Mouse (Mus musculus): ENCODE measurements at regions not wholly inside any gene's neighbourhood (a gene's known extent, or its start where the extent isn't known, plus 50 kb on each side); places are given as distances from the start of the nearest gene placed in this dataset.
A peak's percentile ranks its signal among the peaks of the same experiment; 100 is the strongest.

DNA sequence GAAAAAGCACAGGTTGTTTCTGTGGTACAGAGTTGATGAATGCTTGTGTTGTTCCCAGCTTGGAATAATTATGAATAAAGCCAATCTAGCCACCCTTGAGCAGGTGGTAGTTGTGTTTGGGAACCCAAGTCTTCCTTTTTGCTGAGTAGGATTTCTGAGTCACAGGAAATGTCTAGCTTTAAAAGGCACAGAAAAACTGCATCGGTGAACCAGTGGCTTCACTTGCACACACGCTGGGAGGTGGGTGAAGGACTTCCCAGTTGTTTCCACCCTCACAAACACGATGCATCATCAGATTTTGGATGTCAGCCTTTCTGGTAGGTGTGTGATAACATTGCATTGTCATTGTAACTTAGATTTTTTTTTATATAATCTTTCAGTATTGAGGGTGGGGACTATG is 322.9 kb upstream of the Slco3a1 start:
- H3K27me3 ChIP-seq (ENCODE audit: insufficient read depth, low read length), result no peaks in the 10 kb centered on the region
- no peaks in the 10 kb centered on the region for H3K9me3 ChIP-seq (ENCODE audit: low read depth, low read length)
- no peak overlapping the region for H3K4me3 ChIP-seq (ENCODE audit: low read depth, low read length)
- TF ChIP-seq CTCF (IDR thresholded peaks at IDR 0.05; ENCODE audit: low read depth), result no peak
- ATAC-seq (ENCODE audit: insufficient read depth) (no peak), DNase-seq (no peak)
- WGBS, result 65% methylated on average over 3 of the region's 3 CpGs
- H3K4me2 ChIP-seq, result no peak overlapping the region
- H3K4me1 ChIP-seq (ENCODE audit: insufficient read depth), result no peaks in the 10 kb centered on the region
- H3K27ac ChIP-seq (ENCODE audit: low read depth), result no peak overlapping the region
- no peak overlapping the region for H3K9ac ChIP-seq
- no peaks in the 10 kb centered on the region for H3K36me3 ChIP-seq (ENCODE audit: insufficient read depth)

DNA sequence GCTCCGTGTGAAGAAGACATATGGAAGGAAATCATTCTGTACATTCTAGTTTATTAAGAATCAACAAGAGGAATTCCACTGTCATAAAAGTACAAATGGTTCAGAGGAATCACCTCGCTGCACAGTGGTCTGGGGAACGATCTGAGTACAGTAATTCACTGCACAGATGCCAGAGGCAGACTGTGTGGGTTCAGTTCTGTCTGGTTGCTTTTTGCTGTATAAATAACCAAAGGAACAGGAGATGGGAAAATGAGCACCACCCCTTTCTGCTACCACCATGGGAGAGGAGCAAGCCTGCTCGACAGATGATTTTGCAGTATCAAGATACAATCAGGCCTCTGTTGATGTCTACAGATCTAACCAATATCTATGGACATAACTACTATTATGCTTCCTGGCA is 322.1 kb upstream of the Slco3a1 start:
- Histone ChIP-seq H3K4me3 (ENCODE audit: low read depth, low read length) (no peak overlapping the region), H3K4me2 (no peak overlapping the region), H3K9me3 (ENCODE audit: low read depth, low read length) (no peaks in the 10 kb centered on the region), H3K27ac (ENCODE audit: low read depth) (no peak overlapping the region), H3K27me3 (ENCODE audit: insufficient read depth, low read length) (no peaks in the 10 kb centered on the region), H3K4me1 (ENCODE audit: insufficient read depth) (no peaks in the 10 kb centered on the region), H3K9ac (no peak overlapping the region), H3K36me3 (ENCODE audit: insufficient read depth) (no peaks in the 10 kb centered on the region)
- no peak for TF ChIP-seq CTCF (IDR thresholded peaks at IDR 0.05; ENCODE audit: low read depth)
- WGBS, result 64% methylated on average over 4 of the region's 4 CpGs
- no peak for DNase-seq
- ATAC-seq (ENCODE audit: insufficient read depth), result no peak

DNA sequence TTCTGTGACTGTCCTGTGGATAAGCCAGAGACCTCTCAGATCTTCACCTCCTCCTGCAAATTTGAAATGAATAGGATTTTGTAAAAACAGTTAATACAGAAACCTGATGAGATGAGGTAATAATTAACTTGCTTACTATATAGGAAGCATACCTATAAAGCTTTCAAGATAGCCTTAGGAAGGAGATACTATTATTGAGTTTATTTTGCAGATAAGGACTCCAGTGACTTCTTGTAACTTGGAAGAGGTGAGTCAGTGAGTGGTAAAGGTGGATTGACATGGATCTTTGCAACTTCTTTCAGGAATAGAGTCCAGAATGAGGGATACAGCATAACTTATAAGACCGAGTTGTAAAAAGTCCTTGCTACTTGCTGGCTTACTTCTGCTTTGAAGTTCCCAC is 315.7 kb upstream of the Slco3a1 start:
- Histone ChIP-seq H3K4me2 (no peak overlapping the region), H3K9ac (no peak overlapping the region), H3K36me3 (ENCODE audit: insufficient read depth) (no peaks in the 10 kb centered on the region), H3K9me3 (ENCODE audit: low read depth, low read length) (no peaks in the 10 kb centered on the region), H3K4me3 (ENCODE audit: low read depth, low read length) (no peak overlapping the region), H3K27me3 (ENCODE audit: insufficient read depth, low read length) (no peaks in the 10 kb centered on the region), H3K27ac (ENCODE audit: low read depth) (no peak overlapping the region), H3K4me1 (ENCODE audit: insufficient read depth) (no peaks in the 10 kb centered on the region)
- no peak for TF ChIP-seq CTCF (IDR thresholded peaks at IDR 0.05; ENCODE audit: low read depth)
- DNase-seq (no peak), ATAC-seq (ENCODE audit: insufficient read depth) (no peak)
- WGBS, result 76% methylated on average over 1 of the region's 1 CpGs

DNA sequence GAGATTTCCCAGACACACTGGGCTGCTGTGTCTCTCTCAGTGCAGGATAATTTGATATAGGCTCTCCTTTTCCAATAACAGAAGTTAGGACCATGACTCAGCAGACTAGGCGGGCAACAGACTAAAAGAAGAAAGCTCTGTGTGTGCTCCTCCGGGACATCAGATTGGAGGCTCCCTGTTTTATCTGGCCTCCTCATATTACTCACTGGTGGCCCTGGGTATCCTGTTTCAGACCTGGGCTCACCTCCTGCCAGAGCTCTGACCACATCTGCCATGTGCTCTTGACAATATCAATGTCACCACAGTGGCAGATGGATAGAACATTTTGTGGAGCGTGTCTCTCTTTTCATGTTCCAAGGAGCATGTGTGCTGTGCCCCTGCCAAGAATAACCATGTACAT is 308.1 kb upstream of the Slco3a1 start:
- no peak overlapping the region for H3K27ac ChIP-seq (ENCODE audit: low read depth)
- H3K27me3 ChIP-seq (ENCODE audit: insufficient read depth, low read length), result no peaks in the 10 kb centered on the region
- H3K4me2 ChIP-seq, result no peak overlapping the region
- no peak overlapping the region for H3K4me3 ChIP-seq (ENCODE audit: low read depth, low read length)
- ATAC-seq (ENCODE audit: insufficient read depth) (no peak), DNase-seq (no peak)
- no peak overlapping the region for H3K9ac ChIP-seq
- TF ChIP-seq CTCF (IDR thresholded peaks at IDR 0.05; ENCODE audit: low read depth), result no peak
- WGBS, result 36% methylated on average over 3 of the region's 3 CpGs
- no peaks in the 10 kb centered on the region for H3K9me3 ChIP-seq (ENCODE audit: low read depth, low read length)
- no peaks in the 10 kb centered on the region for H3K36me3 ChIP-seq (ENCODE audit: insufficient read depth)
- no peaks in the 10 kb centered on the region for H3K4me1 ChIP-seq (ENCODE audit: insufficient read depth)

DNA sequence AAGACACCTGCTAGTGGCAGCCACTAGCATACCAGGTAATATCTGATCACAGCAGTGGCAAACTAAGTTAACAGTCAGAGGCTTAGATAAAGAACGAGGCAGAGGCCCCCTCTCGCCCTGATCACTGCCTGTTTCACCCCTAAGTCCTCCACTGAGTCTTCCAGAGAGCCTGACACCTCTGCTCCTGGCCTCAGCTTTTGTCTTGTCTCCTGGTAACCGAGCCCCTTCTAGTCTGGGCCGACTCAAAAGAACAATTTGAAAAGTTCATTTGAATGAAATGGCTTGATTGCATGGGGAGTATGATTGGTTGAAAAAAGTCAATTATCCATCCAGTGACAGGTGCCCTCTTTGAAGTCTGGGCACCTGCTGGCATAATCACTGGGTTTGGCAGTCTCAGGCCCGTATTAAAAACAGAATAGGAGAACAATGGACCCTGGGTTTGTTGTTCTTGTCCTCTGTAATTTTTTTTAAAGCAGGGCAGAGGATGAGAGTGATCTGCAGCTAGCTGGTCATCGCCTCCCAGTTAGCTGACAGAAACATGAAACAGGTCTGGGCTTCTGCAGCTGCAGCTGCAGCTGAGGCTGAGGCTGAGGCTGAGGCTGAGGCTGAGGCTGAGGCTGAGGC is 289.8 kb upstream of the Slco3a1 start:
- H3K27ac ChIP-seq (ENCODE audit: low read depth), result no peak overlapping the region
- no peaks in the 10 kb centered on the region for H3K36me3 ChIP-seq (ENCODE audit: insufficient read depth)
- H3K4me1 ChIP-seq (ENCODE audit: insufficient read depth), result no peaks in the 10 kb centered on the region
- no peak overlapping the region for H3K4me2 ChIP-seq
- H3K9me3 ChIP-seq (ENCODE audit: low read depth, low read length), result no peaks in the 10 kb centered on the region
- no peak overlapping the region for H3K4me3 ChIP-seq (ENCODE audit: low read depth, low read length)
- H3K9ac ChIP-seq, result no peak overlapping the region
- TF ChIP-seq CTCF (IDR thresholded peaks at IDR 0.05; ENCODE audit: low read depth), result no peak
- 35% methylated on average over 6 of the region's 6 CpGs for WGBS
- ATAC-seq (ENCODE audit: insufficient read depth), result no peak
- no peak for DNase-seq
- no peaks in the 10 kb centered on the region for H3K27me3 ChIP-seq (ENCODE audit: insufficient read depth, low read length)

DNA sequence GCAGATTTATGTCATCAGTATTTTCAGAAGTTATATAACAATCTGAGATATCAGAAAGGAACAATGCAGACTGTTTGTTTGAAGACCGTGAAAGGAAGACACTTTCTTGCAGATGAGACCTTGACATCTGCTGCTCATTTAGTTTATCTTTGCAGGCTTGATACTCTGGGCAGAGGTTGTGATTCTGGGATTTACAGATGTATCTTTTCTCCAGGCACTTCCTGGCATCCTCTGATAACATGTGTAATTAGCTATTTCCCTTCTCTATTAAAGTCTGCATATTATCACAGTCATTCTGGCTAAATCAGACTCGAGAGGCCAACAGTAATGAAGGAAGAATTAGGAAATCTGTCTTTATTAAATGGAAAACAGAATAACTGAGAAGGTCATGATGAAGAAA is 268.7 kb upstream of the Slco3a1 start:
- no peak overlapping the region for H3K9ac ChIP-seq
- DNase-seq (peak; percentile 55), ATAC-seq (ENCODE audit: insufficient read depth) (peak; percentile 47; the same call in 1 of the 2 replicates)
- no peaks in the 10 kb centered on the region for H3K36me3 ChIP-seq (ENCODE audit: insufficient read depth)
- H3K4me3 ChIP-seq (ENCODE audit: low read depth, low read length), result no peak overlapping the region
- WGBS, result 19% methylated on average over 2 of the region's 2 CpGs
- H3K4me2 ChIP-seq, result no peak overlapping the region
- no peaks in the 10 kb centered on the region for H3K9me3 ChIP-seq (ENCODE audit: low read depth, low read length)
- H3K27me3 ChIP-seq (ENCODE audit: insufficient read depth, low read length), result no peaks in the 10 kb centered on the region
- TF ChIP-seq CTCF (IDR thresholded peaks at IDR 0.05; ENCODE audit: low read depth), result no peak
- H3K27ac ChIP-seq (ENCODE audit: low read depth), result no peak overlapping the region
- no peaks in the 10 kb centered on the region for H3K4me1 ChIP-seq (ENCODE audit: insufficient read depth)

DNA sequence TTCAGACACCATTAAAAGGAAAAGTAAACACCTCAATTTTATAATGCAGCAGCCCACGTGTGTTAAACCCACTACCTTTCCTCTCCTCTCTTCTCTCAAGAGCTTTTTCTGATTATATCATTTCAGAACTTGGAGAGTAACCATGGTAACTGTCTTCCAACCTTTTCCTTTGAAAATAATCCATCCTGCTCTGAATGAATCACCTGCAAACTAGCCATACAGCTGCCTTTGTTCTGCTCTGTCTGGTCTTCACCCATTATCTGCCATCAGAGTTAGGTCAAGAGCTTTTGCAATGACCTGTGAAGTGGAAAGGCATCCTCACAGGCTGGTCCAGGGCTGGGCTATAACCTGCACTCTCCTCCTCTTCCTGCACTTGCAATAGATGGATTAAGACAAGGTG is 238.7 kb upstream of the Slco3a1 start:
- Histone ChIP-seq H3K4me2 (no peak overlapping the region), H3K9ac (no peak overlapping the region), H3K4me3 (ENCODE audit: low read depth, low read length) (no peak overlapping the region), H3K9me3 (ENCODE audit: low read depth, low read length) (no peaks in the 10 kb centered on the region), H3K27me3 (ENCODE audit: insufficient read depth, low read length) (no peaks in the 10 kb centered on the region), H3K4me1 (ENCODE audit: insufficient read depth) (peaks cover 7% of the 10 kb centered on the region; the same call in 1 of the 2 replicates), H3K36me3 (ENCODE audit: insufficient read depth) (no peaks in the 10 kb centered on the region), H3K27ac (ENCODE audit: low read depth) (no peak overlapping the region)
- DNase-seq, result peak; percentile 2
- no peak for TF ChIP-seq CTCF (IDR thresholded peaks at IDR 0.05; ENCODE audit: low read depth)
- WGBS, result 30% methylated on average over 1 of the region's 1 CpGs
- ATAC-seq (ENCODE audit: insufficient read depth), result peak; percentile 47; the same call in 1 of the 2 replicates

DNA sequence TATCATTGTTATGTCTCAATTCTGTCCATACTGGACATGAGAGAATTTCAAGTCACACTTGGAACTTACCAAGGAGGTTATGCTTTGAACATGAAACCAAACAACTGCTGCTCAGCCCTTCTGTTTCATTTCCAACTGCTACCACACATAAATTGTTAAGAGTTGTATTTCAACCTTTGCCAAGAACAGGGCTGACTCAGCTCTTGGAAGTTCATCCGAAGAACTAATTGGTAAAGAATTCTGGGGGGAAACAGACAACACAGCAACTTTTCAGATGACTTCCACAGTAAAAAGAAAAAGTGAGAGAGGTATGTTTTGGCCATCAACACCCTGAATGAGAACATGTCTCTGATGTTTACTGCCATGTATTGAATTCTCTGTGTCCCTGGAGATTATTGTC is 234.1 kb upstream of the Slco3a1 start:
- no peak overlapping the region for H3K4me2 ChIP-seq
- H3K4me3 ChIP-seq (ENCODE audit: low read depth, low read length), result no peak overlapping the region
- no peak overlapping the region for H3K9ac ChIP-seq
- no peaks in the 10 kb centered on the region for H3K9me3 ChIP-seq (ENCODE audit: low read depth, low read length)
- no peak for TF ChIP-seq CTCF (IDR thresholded peaks at IDR 0.05; ENCODE audit: low read depth)
- DNase-seq (no peak), ATAC-seq (ENCODE audit: insufficient read depth) (no peak)
- H3K27me3 ChIP-seq (ENCODE audit: insufficient read depth, low read length), result no peaks in the 10 kb centered on the region
- 57% methylated on average over 1 of the region's 1 CpGs for WGBS
- H3K36me3 ChIP-seq (ENCODE audit: insufficient read depth), result no peaks in the 10 kb centered on the region
- H3K4me1 ChIP-seq (ENCODE audit: insufficient read depth), result peaks cover 5% of the 10 kb centered on the region; the same call in 1 of the 2 replicates
- no peak overlapping the region for H3K27ac ChIP-seq (ENCODE audit: low read depth)
